7 mouse cellular contexts compared by ENCODE assay signal in the genomic region with DNA sequence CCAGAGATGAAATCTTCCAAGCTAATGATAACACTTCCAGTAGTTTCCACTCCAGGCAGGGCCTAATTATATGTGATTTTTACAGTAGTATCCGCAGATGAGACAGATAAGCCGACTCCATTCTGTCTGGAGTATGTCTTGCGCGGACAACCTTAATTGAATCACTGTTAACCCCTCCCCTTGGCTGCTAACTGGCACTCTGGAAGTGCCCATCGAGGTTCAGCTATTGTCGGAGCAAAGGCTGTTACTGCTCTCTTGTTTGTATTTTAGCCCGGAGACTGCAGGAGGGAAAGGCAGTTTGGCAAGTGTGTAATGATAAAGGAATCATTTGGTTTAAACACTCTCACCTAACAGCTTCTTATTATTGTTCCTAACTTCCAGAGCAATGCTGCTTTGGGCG.
DNase-seq lines count a peak whose midpoint lies in the region; ATAC-seq and TF ChIP-seq lines count a peak whose summit lies in the region.

No protein-coding gene starts in this region.

- no peak for ATAC-seq in heart, postnatal 0 days (ENCODE audit: insufficient read depth, low read depth)

- no peak for TF ChIP-seq EP300 in heart, postnatal 0 days (IDR thresholded peaks at IDR 0.05; ENCODE audit: low read depth)

- H3K27ac ChIP-seq in heart, postnatal 0 days (ENCODE audit: low read depth), result peak overlapping the region; percentile 56

- peak overlapping the region; percentile 97 for H3K4me2 ChIP-seq in heart, postnatal 0 days (ENCODE audit: low read depth, low read length)

- no peaks in the 10 kb centered on the region; the same call in 1 of the 2 replicates for H3K4me1 ChIP-seq in heart, postnatal 0 days (ENCODE audit: control insufficient read depth, insufficient read depth)

- no peaks in the 10 kb centered on the region for H3K36me3 ChIP-seq in heart, postnatal 0 days (replicated peaks; ENCODE audit: control insufficient read depth, insufficient read depth, low read length)

- TF ChIP-seq CTCF in heart, postnatal 0 days (IDR thresholded peaks at IDR 0.05; ENCODE audit: low read depth), result no peak

- no peaks in the 10 kb centered on the region for H3K27me3 ChIP-seq in heart, postnatal 0 days (ENCODE audit: control insufficient read depth, insufficient read depth, low read length)

- peak; percentile 12 for DNase-seq in ovary, postnatal 36 days (ENCODE audit: low spot score)
- no peak for DNase-seq in ovary, adult 18-20 months (ENCODE audit: low spot score)
- DNase-seq in heart, postnatal 0 days (ENCODE audit: low spot score), result no peak
- DNase-seq in lung, postnatal 10 days, result peak; percentile 54
- no peak for DNase-seq in urinary bladder, postnatal 36 days (ENCODE audit: low spot score in 2 of 2)
- no peak for DNase-seq in cerebellum, adult 11-12 months
- DNase-seq in layer of hippocampus, postnatal 25 days (ENCODE audit: extremely low spot score in 1 of 2, low spot score in 1 of 2), result no peak

- H3K4me3 ChIP-seq in heart, postnatal 0 days (ENCODE audit: low read depth, low read length), result peak overlapping the region; percentile 57

- WGBS in heart, postnatal 0 days, result 12% methylated on average over 8 of the region's 8 CpGs

- no peaks in the 10 kb centered on the region for H3K9me3 ChIP-seq in heart, postnatal 0 days (replicated peaks; ENCODE audit: control insufficient read depth, low read length)

- peak overlapping the region; percentile 53; the same call in 1 of the 2 replicates for H3K9ac ChIP-seq in heart, postnatal 0 days (replicated peaks; ENCODE audit: low read depth, low read length)

Comparison
In these comparisons a context has a peak if more than half of its experiments do, and no peak if none do; other contexts are left out.
1. DNase-seq: peak in ovary, postnatal 36 days (single experiment) and lung, postnatal 10 days (single experiment); none in ovary, adult 18-20 months (single experiment), heart, postnatal 0 days (single experiment), urinary bladder, postnatal 36 days (0 of 2), cerebellum, adult 11-12 months (single experiment) and layer of hippocampus, postnatal 25 days (0 of 2).